Mouse (Mus musculus) heart, embryonic 14.5 days (tissue): ENCODE data around the gene Draxin. TPM values are rescaled to one million over a fixed set of nuclear protein-coding genes. Genes with fewer than 3 reads are reported as not detected.

Source experiments
- ATAC-seq: fragments of 200-750 bp; cut with Nextera tagmentation; 2 replicates; pipeline ENCODE4 v1.8.0; 2017; ENCODE audit warnings: low read depth, moderate TSS enrichment; ENCODE audit not compliant: insufficient number of reproducible peaks, insufficient read depth, low FRiP score
- H3K27ac ChIP-seq, 2 experiments: fragments of 200-500 bp in 1 of 2; fragments of 300-500 bp in 1 of 2; sonication (generic) in 1 of 2; replicated peaks in 1 of 2; 2 replicates each; pipeline ENCODE4 v1.5.1; 2012 to 2014; ENCODE audit warnings: low read depth in 2 of 2, low read length in 2 of 2, control low read depth in 1 of 2, mild to moderate bottlenecking in 1 of 2, mixed read lengths in 1 of 2; ENCODE audit not compliant: control insufficient read depth in 1 of 2, insufficient read depth in 1 of 2
- H3K27me3 ChIP-seq: fragments of 300-500 bp; sonication (generic); 2 replicates; pipeline ENCODE4 v1.6.1; 2014; ENCODE audit warnings: mild to moderate bottlenecking, low read length, control low read depth; ENCODE audit not compliant: control insufficient read depth, insufficient read depth
- H3K36me3 ChIP-seq: fragments of 300-500 bp; sonication (generic); 2 replicates; pipeline ENCODE4 v1.6.1; 2014; ENCODE audit warnings: mild to moderate bottlenecking, control low read depth, low read length, mixed read lengths; ENCODE audit not compliant: control insufficient read depth, insufficient read depth
- H3K4me1 ChIP-seq, 2 experiments: fragments of 200-500 bp in 1 of 2; fragments of 300-500 bp in 1 of 2; sonication (generic) in 1 of 2; 2 replicates each; pipeline ENCODE4 v1.6.1; 2012 to 2014; ENCODE audit warnings: low read length in 2 of 2, control low read depth in 1 of 2, mixed read lengths in 1 of 2; ENCODE audit not compliant: control insufficient read depth in 2 of 2, insufficient read depth in 2 of 2
- H3K4me2 ChIP-seq: fragments of 300-500 bp; sonication (generic); 2 replicates; pipeline ENCODE4 v1.6.1; 2014; ENCODE audit warnings: mild to moderate bottlenecking, low read length
- H3K4me3 ChIP-seq, 2 experiments: fragments of 200-500 bp in 1 of 2; fragments of 300-500 bp in 1 of 2; sonication (generic) in 1 of 2; 2 replicates each; pipeline ENCODE4 v1.5.1; 2012 to 2014; ENCODE audit warnings: low read length in 2 of 2, mild to moderate bottlenecking in 2 of 2, control low read depth in 1 of 2, low read depth in 1 of 2, moderate library complexity in 1 of 2; ENCODE audit not compliant: control insufficient read depth in 1 of 2, insufficient read depth in 1 of 2
- H3K9ac ChIP-seq: fragments of 300-500 bp; sonication (generic); 2 replicates; pipeline ENCODE4 v1.6.1; 2014; ENCODE audit warnings: mild to moderate bottlenecking, low read length
- H3K9me3 ChIP-seq: fragments of 300-500 bp; sonication (generic); 2 replicates; pipeline ENCODE4 v1.6.1; 2016; ENCODE audit warnings: low read length, control low read depth; ENCODE audit not compliant: control insufficient read depth
- WGBS: fragments of 180-500 bp; shearing (Covaris S2); extraction: QIAGEN DNeasy Blood & Tissue Kit; methylation state at CpG from one replicate; pipeline ENCODE4 v1.1.7; 2014; 5-methylcytosine and 5-hydroxymethylcytosine counted together
- polyA plus RNA-seq: library from polyadenylated mRNA; unstranded; fragments of >200 nt; fragmentation: Nextera tagmentation; extraction: Ambion mirVana; gene quantifications from 2 replicates; pipeline ENCODE4 v1.2.1, GENCODE M21; 2014

The Draxin gene
- polyA plus RNA-seq, 1 experiment from 2014 or later, result not detected

GRCm38 (mm10) chr4:148151267-148152168, 21.0 kb upstream of the Draxin start, which contains the start of gene Fbxo6:
Gene Fbxo6, minus strand, starts transcription at chr4:148152140.
- H3K9me3 ChIP-seq, result no peaks in the 10 kb centered on the region
- peak; percentile 87 for ATAC-seq
- H3K4me1 ChIP-seq, result peaks cover 3 to 5% of the 10 kb centered on the region in 2 experiments; a peak in 2 of 4 replicates
- H3K36me3 ChIP-seq, result peaks cover 40% of the 10 kb centered on the region
- peak within 1 kb of the TSS; percentile 90 for H3K4me2 ChIP-seq
- H3K9ac ChIP-seq, result peak within 1 kb of the TSS; percentile 87
- H3K4me3 ChIP-seq, result peak within 1 kb of the TSS; percentile 62 to 72
- H3K27ac ChIP-seq, result peak within 1 kb of the TSS; percentile 60 to 87
- WGBS, result under 1% methylated on average over 59 of the region's 67 CpGs
- no peaks in the 10 kb centered on the region for H3K27me3 ChIP-seq

- peak overlapping the region; percentile 87 for H3K9ac ChIP-seq
Observed at GRCm38 (mm10) chr4:148150953-148151266, 20.4 kb upstream of the Draxin start.

GRCm38 (mm10) chr4:148150242-148150641, 19.7 kb upstream of the Draxin start:
- H3K9ac ChIP-seq, result no peak overlapping the region
- H3K4me3 ChIP-seq, result no peak overlapping the region
- peaks cover 3 to 5% of the 10 kb centered on the region in 2 experiments; a peak in 2 of 4 replicates for H3K4me1 ChIP-seq
- ATAC-seq, result no peak
- H3K36me3 ChIP-seq, result peaks cover 40% of the 10 kb centered on the region
- no peaks in the 10 kb centered on the region for H3K27me3 ChIP-seq
- no peaks in the 10 kb centered on the region for H3K9me3 ChIP-seq
- 61% methylated on average over 7 of the region's 7 CpGs for WGBS
- peak overlapping the region; percentile 90; the same call in 1 of the 2 replicates for H3K4me2 ChIP-seq
- no peak overlapping the region for H3K27ac ChIP-seq

More at GRCm38 (mm10) chr4:148150953-148151266, 20.4 kb upstream of the Draxin start:
- Histone ChIP-seq H3K4me3 (peak overlapping the region in 1 of 2 experiments; percentile 72; a peak in 2 of 4 replicates), H3K9me3 (no peaks in the 10 kb centered on the region), H3K4me2 (peak overlapping the region; percentile 90), H3K4me1 (peaks cover 3 to 5% of the 10 kb centered on the region in 2 experiments; a peak in 2 of 4 replicates), H3K27me3 (no peaks in the 10 kb centered on the region), H3K27ac (peak overlapping the region in 1 of 2 experiments; percentile 87; a peak in 1 of 4 replicates), H3K36me3 (peaks cover 40% of the 10 kb centered on the region)
- ATAC-seq, result no peak
- WGBS, result 40% methylated on average over 3 of the region's 3 CpGs

- Histone ChIP-seq H3K36me3 (peaks cover 44% of the 10 kb centered on the region), H3K9ac (no peak overlapping the region), H3K4me2 (0 out of 2 replicates have a peak overlapping the region, but pooled peaks have one; percentile 3), H3K27me3 (no peaks in the 10 kb centered on the region), H3K9me3 (no peaks in the 10 kb centered on the region), H3K4me3 (no peak overlapping the region), H3K27ac (no peak overlapping the region), H3K4me1 (peaks cover 3 to 5% of the 10 kb centered on the region in 2 experiments; a peak in 2 of 4 replicates)
- no peak for ATAC-seq
- 40% methylated on average over 12 of the region's 12 CpGs for WGBS
Observed at GRCm38 (mm10) chr4:148149540-148149939, 19.0 kb upstream of the Draxin start.

GRCm38 (mm10) chr4:148147714-148148113, 17.2 kb upstream of the Draxin start:
- H3K9ac ChIP-seq, result no peak overlapping the region
- H3K4me3 ChIP-seq, result no peak overlapping the region
- no peak overlapping the region for H3K4me2 ChIP-seq
- no peak overlapping the region for H3K27ac ChIP-seq
- no peaks in the 10 kb centered on the region for H3K27me3 ChIP-seq
- peaks cover 36% of the 10 kb centered on the region for H3K36me3 ChIP-seq
- H3K9me3 ChIP-seq, result no peaks in the 10 kb centered on the region
- peaks cover 3 to 5% of the 10 kb centered on the region in 2 experiments; a peak in 2 of 4 replicates for H3K4me1 ChIP-seq
- 89% methylated on average over 2 of the region's 2 CpGs for WGBS
- no peak for ATAC-seq

- 0 out of 4 replicates have a peak, but pooled peaks cover 0 to 3% of the 10 kb centered on the region in 2 experiments for H3K4me1 ChIP-seq
- no peak overlapping the region for H3K9ac ChIP-seq
- H3K27ac ChIP-seq, result no peak overlapping the region
- H3K9me3 ChIP-seq, result no peaks in the 10 kb centered on the region
- no peak for ATAC-seq
- no peak overlapping the region for H3K4me2 ChIP-seq
- H3K36me3 ChIP-seq, result peaks cover 36% of the 10 kb centered on the region
- 79% methylated on average over 5 of the region's 5 CpGs for WGBS
- peaks cover 4% of the 10 kb centered on the region for H3K27me3 ChIP-seq
- no peak overlapping the region for H3K4me3 ChIP-seq
Observed at GRCm38 (mm10) chr4:148143721-148144120, 13.2 kb upstream of the Draxin start.

- peak; percentile 91 for ATAC-seq
- Histone ChIP-seq H3K9me3 (no peaks in the 10 kb centered on the region), H3K27me3 (peaks cover 23% of the 10 kb centered on the region), H3K4me2 (peak overlapping the region; percentile 97), H3K9ac (peak overlapping the region; percentile 80), H3K36me3 (peaks cover 10% of the 10 kb centered on the region), H3K4me1 (0 out of 4 replicates have a peak, but pooled peaks cover 0 to 3% of the 10 kb centered on the region in 2 experiments), H3K4me3 (peak overlapping the region; percentile 77 to 83), H3K27ac (peak overlapping the region; percentile 81 to 84; a peak in 3 of 4 replicates)
- WGBS, result under 1% methylated on average over 65 of the region's 65 CpGs
Observed at GRCm38 (mm10) chr4:148140098-148141011, 9.9 kb upstream of the Draxin start.
